ENCODE assay signal across 11 mouse cellular contexts in genomic region chr5:32178720-32179119, GRCm38 (mm10). TPM values are rescaled to one million over a fixed set of nuclear protein-coding genes. Genes with fewer than 3 reads are reported as not detected.
A peak's percentile ranks its signal among the peaks of the same experiment; 100 is the strongest.
DNase-seq lines count a peak whose midpoint lies in the region; ATAC-seq and TF ChIP-seq lines count a peak whose summit lies in the region.
"Not testable (repeated sequence)": the region's sequence is repeated elsewhere in the genome, so short reads cannot be mapped to it uniquely, and the experiment has no call there.
"Had no signal": no experiment of that assay in that cellular context is flagged by ENCODE, and none has a peak within 500 bp of the region (broad histone marks: within the 10 kb centered on the region; RNA-seq: fewer than 3 reads in every experiment).

No protein-coding gene starts in this region.

- TF ChIP-seq CTCF in intestine, postnatal 0 days (IDR thresholded peaks at IDR 0.05; ENCODE audit: low read depth); stomach, postnatal 0 days (IDR thresholded peaks at IDR 0.05; ENCODE audit: low read depth): not testable (repeated sequence)

- H3K27ac ChIP-seq in intestine, embryonic 15.5 days; intestine, embryonic 16.5 days (ENCODE audit: low read length); intestine, postnatal 0 days (ENCODE audit: low read depth, low read length); midbrain, embryonic 11.5 days (ENCODE audit: low read depth, low read length): not testable (repeated sequence)
- peak overlapping the region; percentile 60 for H3K27ac ChIP-seq in stomach, embryonic 16.5 days (ENCODE audit: low read length)
- H3K27ac ChIP-seq in stomach, postnatal 0 days (replicated peaks): peak overlapping the region; percentile 65; the same call in 1 of the 2 replicates

- 0 out of 2 replicates have a peak, but pooled peaks have one; percentile 24 for ATAC-seq in intestine, embryonic 15.5 days
- ATAC-seq in intestine, embryonic 16.5 days: 0 out of 2 replicates have a peak, but pooled peaks have one; percentile 21
- ATAC-seq in intestine, postnatal 0 days: peak; percentile 40; the same call in 1 of the 2 replicates
- not testable (repeated sequence) for ATAC-seq in midbrain, embryonic 11.5 days (ENCODE audit: low FRiP score)
- ATAC-seq in stomach, embryonic 16.5 days (ENCODE audit: insufficient read depth, low FRiP score): 0 out of 2 replicates have a peak, but pooled peaks have one; percentile 38
- peak; percentile 79 for ATAC-seq in stomach, postnatal 0 days (ENCODE audit: low FRiP score, low TSS enrichment)

- H3K4me2 ChIP-seq in intestine, embryonic 15.5 days (replicated peaks); intestine, embryonic 16.5 days (ENCODE audit: low read depth, low read length); intestine, postnatal 0 days (replicated peaks; ENCODE audit: low read depth); midbrain, embryonic 11.5 days; stomach, embryonic 16.5 days (ENCODE audit: low read depth, low read length); stomach, postnatal 0 days (replicated peaks; ENCODE audit: low read depth): not testable (repeated sequence)

- H3K4me3 ChIP-seq in intestine, embryonic 15.5 days (replicated peaks); intestine, embryonic 16.5 days (ENCODE audit: low read length); intestine, postnatal 0 days (ENCODE audit: low read depth, low read length); midbrain, embryonic 11.5 days (ENCODE audit: low read depth, low read length); stomach, embryonic 16.5 days (replicated peaks; ENCODE audit: low read length); stomach, postnatal 0 days (ENCODE audit: low read depth, low read length): not testable (repeated sequence)

- not testable (repeated sequence) for TF ChIP-seq EP300 in stomach, postnatal 0 days (optimal IDR thresholded peaks at IDR 0.05)

- not testable (repeated sequence) for H3K9me3 ChIP-seq in intestine, embryonic 15.5 days; intestine, embryonic 16.5 days (ENCODE audit: control insufficient read depth, low read length); intestine, postnatal 0 days (ENCODE audit: control insufficient read depth); midbrain, embryonic 11.5 days (ENCODE audit: control insufficient read depth, low read length); stomach, embryonic 16.5 days (replicated peaks; ENCODE audit: control insufficient read depth, low read length); stomach, postnatal 0 days (ENCODE audit: control insufficient read depth, low read length)

- WGBS in intestine, embryonic 15.5 days: 66% methylated on average over 5 of the region's 6 CpGs
- 59% methylated on average over 5 of the region's 6 CpGs for WGBS in intestine, embryonic 16.5 days
- WGBS in intestine, postnatal 0 days: 57% methylated on average over 5 of the region's 6 CpGs
- WGBS in midbrain, embryonic 11.5 days: 94% methylated on average over 5 of the region's 6 CpGs
- 51% methylated on average over 5 of the region's 6 CpGs for WGBS in stomach, embryonic 16.5 days
- 49% methylated on average over 5 of the region's 6 CpGs for WGBS in stomach, postnatal 0 days

- H3K4me1 ChIP-seq in intestine, embryonic 15.5 days (replicated peaks); intestine, embryonic 16.5 days (ENCODE audit: control insufficient read depth, insufficient read depth, low read length); intestine, postnatal 0 days (replicated peaks; ENCODE audit: control insufficient read depth, insufficient read depth, low read length); midbrain, embryonic 11.5 days (ENCODE audit: control insufficient read depth, insufficient read depth, low read length); stomach, embryonic 16.5 days (ENCODE audit: control insufficient read depth, insufficient read depth, low read length); stomach, postnatal 0 days (replicated peaks; ENCODE audit: control insufficient read depth, insufficient read depth): not testable (repeated sequence)

- peak; percentile 6 for DNase-seq in midbrain, embryonic 11.5 days (ENCODE audit: low spot score, missing footprints)
- peak; percentile 69 for DNase-seq in stomach, postnatal 0 days (ENCODE audit: low spot score)
- peak; percentile 6 for DNase-seq in urinary bladder, adult 2 months (ENCODE audit: low spot score)

- not testable (repeated sequence) for H3K36me3 ChIP-seq in intestine, embryonic 15.5 days; intestine, embryonic 16.5 days (ENCODE audit: control insufficient read depth, insufficient read depth, low read length); intestine, postnatal 0 days (ENCODE audit: control insufficient read depth, insufficient read depth); midbrain, embryonic 11.5 days (ENCODE audit: control insufficient read depth, insufficient read depth, low read length); stomach, embryonic 16.5 days (ENCODE audit: control insufficient read depth, insufficient read depth, low read length); stomach, postnatal 0 days (ENCODE audit: control insufficient read depth, insufficient read depth, low read length)

- H3K9ac ChIP-seq in intestine, embryonic 15.5 days; intestine, embryonic 16.5 days (ENCODE audit: low read depth, low read length); intestine, postnatal 0 days (ENCODE audit: low read depth, low read length); midbrain, embryonic 11.5 days (ENCODE audit: low read length); stomach, embryonic 16.5 days (ENCODE audit: low read length); stomach, postnatal 0 days (ENCODE audit: low read length): not testable (repeated sequence)

- H3K27me3 ChIP-seq in intestine, embryonic 15.5 days (replicated peaks); intestine, embryonic 16.5 days (replicated peaks; ENCODE audit: control insufficient read depth, insufficient read depth, low read length); intestine, postnatal 0 days (replicated peaks; ENCODE audit: control insufficient read depth, insufficient read depth, low read length); midbrain, embryonic 11.5 days (ENCODE audit: control insufficient read depth, insufficient read depth, low read length); stomach, embryonic 16.5 days (ENCODE audit: control insufficient read depth, insufficient read depth, low read length); stomach, postnatal 0 days (ENCODE audit: control insufficient read depth, insufficient read depth, low read length): not testable (repeated sequence)

RNA-seq across cellular contexts. Expression of gene Fosl2, which starts 43.1 kb away (rescaled TPM):
- 7.1 and 7.3 TPM in 2 replicates for polyA plus RNA-seq in intestine, embryonic 15.5 days (2015; fragmentation: Nextera tagmentation; extraction: Ambion mirVana)
- polyA plus RNA-seq in intestine, embryonic 16.5 days (2015; fragmentation: Nextera tagmentation; extraction: Ambion mirVana): 5.7 and 6.5 TPM in 2 replicates
- 5.8 and 5.9 TPM in 2 replicates for polyA plus RNA-seq in intestine, postnatal 0 days (2015; fragmentation: Nextera tagmentation; extraction: Ambion mirVana)
- 0.52 and 0.57 TPM in 2 replicates for polyA plus RNA-seq in midbrain, embryonic 11.5 days (2014; fragmentation: Nextera tagmentation; extraction: Ambion mirVana)
- 13.3 and 14.3 TPM in 2 replicates for polyA plus RNA-seq in stomach, embryonic 16.5 days (2015; fragmentation: Nextera tagmentation; extraction: Ambion mirVana)
- 10.5 and 11.7 TPM in 2 replicates for polyA plus RNA-seq in stomach, postnatal 0 days (2015; fragmentation: Nextera tagmentation; extraction: Ambion mirVana)
- polyA plus RNA-seq in urinary bladder, adult 2 months (2012; rRNA removed): 44.7 and 51.4 TPM in 2 replicates

RNA-seq across cellular contexts. Expression of gene Plb1, which starts 53.8 kb away (rescaled TPM):
- 0.98 and 1.3 TPM in 2 replicates for polyA plus RNA-seq in intestine, embryonic 15.5 days (2015; fragmentation: Nextera tagmentation; extraction: Ambion mirVana)
- polyA plus RNA-seq in intestine, embryonic 16.5 days (2015; fragmentation: Nextera tagmentation; extraction: Ambion mirVana): 0.72 and 1.3 TPM in 2 replicates
- polyA plus RNA-seq in intestine, postnatal 0 days (2015; fragmentation: Nextera tagmentation; extraction: Ambion mirVana): 0.56 and 0.68 TPM in 2 replicates
- polyA plus RNA-seq in midbrain, embryonic 11.5 days (2014; fragmentation: Nextera tagmentation; extraction: Ambion mirVana): 0.05 TPM in 1 of 2 replicates, not detected in the other
- polyA plus RNA-seq in stomach, embryonic 16.5 days (2015; fragmentation: Nextera tagmentation; extraction: Ambion mirVana): 0.94 and 1.4 TPM in 2 replicates
- 14.1 and 14.6 TPM in 2 replicates for polyA plus RNA-seq in stomach, postnatal 0 days (2015; fragmentation: Nextera tagmentation; extraction: Ambion mirVana)
- polyA plus RNA-seq in urinary bladder, adult 2 months (2012; rRNA removed): 2.9 and 3.4 TPM in 2 replicates
- polyA plus RNA-seq: activated CD4-positive, CD25-positive, alpha-beta regulatory T cell, adult 4 months; C2C12; CD4-positive, CD25-positive, alpha-beta regulatory T cell, adult 4 months; G1E had no signal

Comparison
In these comparisons a context has a peak if more than half of its experiments do, and no peak if none do; other contexts are left out.
1. DNase-seq: peak in every context shown above with its lines; median percentile 69 in stomach, postnatal 0 days; 6 in midbrain, embryonic 11.5 days; 6 in urinary bladder, adult 2 months.